ENCODE assay signal across 9 mouse cellular contexts in the genomic region with DNA sequence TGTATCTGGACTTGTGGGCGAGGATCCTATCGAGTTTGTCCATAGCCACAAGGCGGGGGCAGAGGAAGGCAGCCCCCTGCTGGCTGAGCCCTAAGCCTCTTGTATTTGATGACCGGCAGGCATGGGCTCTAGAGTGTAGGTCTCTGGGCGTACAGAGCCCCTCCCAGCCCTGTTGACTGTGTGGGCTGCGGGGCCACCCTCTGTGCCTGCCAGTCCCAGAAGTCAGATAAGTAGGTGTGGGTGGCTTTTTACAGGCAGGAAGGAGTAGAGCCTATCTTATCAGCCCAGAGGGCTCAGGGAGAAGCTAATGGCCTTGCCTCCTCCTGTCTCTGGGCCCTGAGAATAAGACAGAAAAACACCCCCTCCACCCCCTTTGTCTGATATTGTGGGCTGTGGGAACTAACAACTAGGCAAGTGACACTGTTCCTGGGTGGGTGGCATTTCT. TPM values are rescaled to one million over a fixed set of nuclear protein-coding genes. Genes with fewer than 3 reads are reported as not detected.
DNase-seq lines count a peak whose midpoint lies in the region; ATAC-seq lines count a peak whose summit lies in the region.
"Had no signal": no experiment of that assay in that cellular context is flagged by ENCODE, and none has a peak within 500 bp of the region (broad histone marks: within the 10 kb centered on the region; RNA-seq: fewer than 3 reads in every experiment).

No protein-coding gene starts in this region.

- H3K27me3 ChIP-seq in midbrain, embryonic 11.5 days (ENCODE audit: control insufficient read depth, insufficient read depth, low read length) = no peaks in the 10 kb centered on the region
- no peaks in the 10 kb centered on the region for H3K27me3 ChIP-seq in midbrain, embryonic 16.5 days (ENCODE audit: control insufficient read depth, insufficient read depth, low read depth, low read length)
- no peaks in the 10 kb centered on the region for H3K27me3 ChIP-seq in embryonic facial prominence, embryonic 12.5 days
- H3K27me3 ChIP-seq in stomach, embryonic 14.5 days (ENCODE audit: control insufficient read depth, insufficient read depth, low read length) = no peaks in the 10 kb centered on the region

- H3K9me3 ChIP-seq in midbrain, embryonic 11.5 days (ENCODE audit: control insufficient read depth, low read length) = no peaks in the 10 kb centered on the region
- H3K9me3 ChIP-seq in midbrain, embryonic 16.5 days (replicated peaks; ENCODE audit: control insufficient read depth, low read length, poor library complexity, severe bottlenecking) = no peaks in the 10 kb centered on the region
- H3K9me3 ChIP-seq in embryonic facial prominence, embryonic 12.5 days = no peaks in the 10 kb centered on the region
- H3K9me3 ChIP-seq in stomach, embryonic 14.5 days (ENCODE audit: control insufficient read depth, low read depth, low read length) = no peaks in the 10 kb centered on the region

- peak; percentile 76 for ATAC-seq in midbrain, embryonic 11.5 days (ENCODE audit: low FRiP score)
- ATAC-seq in midbrain, embryonic 16.5 days = no peak
- ATAC-seq in embryonic facial prominence, embryonic 12.5 days (ENCODE audit: insufficient number of reproducible peaks, insufficient read depth, low FRiP score, low TSS enrichment) = no peak
- ATAC-seq in stomach, embryonic 14.5 days (ENCODE audit: insufficient number of reproducible peaks, insufficient read depth, low FRiP score, low read depth) = peak; percentile 90
- no peak for ATAC-seq in CD4-positive, CD25-positive, alpha-beta regulatory T cell, adult 4 months

- peaks cover 9% of the 10 kb centered on the region for H3K4me1 ChIP-seq in midbrain, embryonic 11.5 days (ENCODE audit: control insufficient read depth, insufficient read depth, low read length)
- H3K4me1 ChIP-seq in midbrain, embryonic 16.5 days (ENCODE audit: control insufficient read depth, insufficient read depth, low read length) = peaks cover 5% of the 10 kb centered on the region
- peaks cover 9% of the 10 kb centered on the region for H3K4me1 ChIP-seq in embryonic facial prominence, embryonic 12.5 days
- peaks cover 6% of the 10 kb centered on the region; the same call in 1 of the 2 replicates for H3K4me1 ChIP-seq in stomach, embryonic 14.5 days (ENCODE audit: control insufficient read depth, insufficient read depth, low read length)

- H3K4me2 ChIP-seq in midbrain, embryonic 11.5 days = 0 out of 2 replicates have a peak overlapping the region, but pooled peaks have one; percentile 22
- H3K4me2 ChIP-seq in midbrain, embryonic 16.5 days (ENCODE audit: low read length) = no peak overlapping the region
- peak overlapping the region; percentile 23; the same call in 1 of the 2 replicates for H3K4me2 ChIP-seq in embryonic facial prominence, embryonic 12.5 days (replicated peaks)
- H3K4me2 ChIP-seq in stomach, embryonic 14.5 days (replicated peaks; ENCODE audit: low read depth, low read length) = peak overlapping the region; percentile 18; the same call in 1 of the 2 replicates

- H3K4me3 ChIP-seq in midbrain, embryonic 11.5 days (ENCODE audit: low read depth, low read length) = no peak overlapping the region
- H3K4me3 ChIP-seq in midbrain, embryonic 16.5 days (ENCODE audit: low read depth, low read length) = no peak overlapping the region
- no peak overlapping the region for H3K4me3 ChIP-seq in embryonic facial prominence, embryonic 12.5 days
- H3K4me3 ChIP-seq in stomach, embryonic 14.5 days (ENCODE audit: low read depth, low read length) = no peak overlapping the region

- H3K9ac ChIP-seq in midbrain, embryonic 11.5 days (ENCODE audit: low read length) = 0 out of 2 replicates have a peak overlapping the region, but pooled peaks have one; percentile 34
- no peak overlapping the region for H3K9ac ChIP-seq in midbrain, embryonic 16.5 days (ENCODE audit: low read depth, low read length)
- no peak overlapping the region; the same call in 1 of the 2 replicates for H3K9ac ChIP-seq in embryonic facial prominence, embryonic 12.5 days
- no peak overlapping the region for H3K9ac ChIP-seq in stomach, embryonic 14.5 days (replicated peaks; ENCODE audit: low read depth, low read length)

- peaks cover 3% of the 10 kb centered on the region; the same call in 1 of the 2 replicates for H3K36me3 ChIP-seq in midbrain, embryonic 11.5 days (ENCODE audit: control insufficient read depth, insufficient read depth, low read length)
- H3K36me3 ChIP-seq in midbrain, embryonic 16.5 days (ENCODE audit: control insufficient read depth, insufficient read depth, low read length) = peaks cover 8% of the 10 kb centered on the region; the same call in 1 of the 2 replicates
- H3K36me3 ChIP-seq in embryonic facial prominence, embryonic 12.5 days = peaks cover 17% of the 10 kb centered on the region; the same call in 1 of the 2 replicates
- H3K36me3 ChIP-seq in stomach, embryonic 14.5 days (ENCODE audit: control insufficient read depth, insufficient read depth, low read length) = peaks cover 13% of the 10 kb centered on the region

- DNase-seq in midbrain, embryonic 11.5 days (ENCODE audit: low spot score, missing footprints) = no peak
- DNase-seq in liver (peak; percentile 94), MN1 (ENCODE audit: low spot score) (no peak)
- no peak for DNase-seq in layer of hippocampus, postnatal 25 days (ENCODE audit: extremely low spot score in 1 of 2, low spot score in 1 of 2)

- H3K27ac ChIP-seq in midbrain, embryonic 11.5 days (ENCODE audit: low read depth, low read length) = no peak overlapping the region
- H3K27ac ChIP-seq in midbrain, embryonic 16.5 days (ENCODE audit: low read length) = no peak overlapping the region
- 0 out of 2 replicates have a peak overlapping the region, but pooled peaks have one; percentile 12 for H3K27ac ChIP-seq in embryonic facial prominence, embryonic 12.5 days
- H3K27ac ChIP-seq in stomach, embryonic 14.5 days (ENCODE audit: low read length) = peak overlapping the region; percentile 58; the same call in 1 of the 2 replicates

- 6% methylated on average over 6 of the region's 6 CpGs for WGBS in midbrain, embryonic 11.5 days
- 6% methylated on average over 6 of the region's 6 CpGs for WGBS in midbrain, embryonic 16.5 days
- 13% methylated on average over 6 of the region's 6 CpGs for WGBS in embryonic facial prominence, embryonic 12.5 days
- 14% methylated on average over 6 of the region's 6 CpGs for WGBS in stomach, embryonic 14.5 days

RNA-seq across cellular contexts. Expression of gene Mafk, which starts 12.8 kb away (rescaled TPM):
- 5.0 and 5.1 TPM in 2 replicates for polyA plus RNA-seq in midbrain, embryonic 11.5 days (2014; fragmentation: Nextera tagmentation; extraction: Ambion mirVana)
- polyA plus RNA-seq in midbrain, embryonic 16.5 days (2015; fragmentation: Nextera tagmentation; extraction: Ambion mirVana) = 17.6 and 18.8 TPM in 2 replicates
- polyA plus RNA-seq in embryonic facial prominence, embryonic 12.5 days (2016; fragmentation: Nextera tagmentation; extraction: Ambion mirVana) = 7.2 and 8.6 TPM in 2 replicates
- polyA plus RNA-seq in stomach, embryonic 14.5 days (2014; fragmentation: Nextera tagmentation; extraction: Ambion mirVana) = 6.9 and 7.1 TPM in 2 replicates
- total RNA-seq in layer of hippocampus, postnatal 25 days (2021) = 10 to 100 TPM; 10.0 to 10.6 TPM
- polyA plus RNA-seq in CD4-positive, CD25-positive, alpha-beta regulatory T cell, adult 4 months (2017; shearing (Covaris generic)) = 10 to 100 TPM; 13.6 to 17.2 TPM

RNA-seq across cellular contexts. Expression of gene Tmem184a, which starts 15.6 kb away (rescaled TPM):
- polyA plus RNA-seq in midbrain, embryonic 11.5 days (2014; fragmentation: Nextera tagmentation; extraction: Ambion mirVana) = 0.60 and 0.86 TPM in 2 replicates
- 0.09 and 0.26 TPM in 2 replicates for polyA plus RNA-seq in midbrain, embryonic 16.5 days (2015; fragmentation: Nextera tagmentation; extraction: Ambion mirVana)
- polyA plus RNA-seq in embryonic facial prominence, embryonic 12.5 days (2016; fragmentation: Nextera tagmentation; extraction: Ambion mirVana) = 1.8 and 2.1 TPM in 2 replicates
- 9.0 and 10.3 TPM in 2 replicates for polyA plus RNA-seq in stomach, embryonic 14.5 days (2014; fragmentation: Nextera tagmentation; extraction: Ambion mirVana)
- total RNA-seq in layer of hippocampus, postnatal 25 days (2021) = under 1 TPM; 0.16 to 0.32 TPM
- under 1 TPM in 1 of 2 experiments, not detected in 1; 0.18 TPM for polyA plus RNA-seq in CD4-positive, CD25-positive, alpha-beta regulatory T cell, adult 4 months (2017; shearing (Covaris generic))

RNA-seq across cellular contexts. Expression of gene Gm26938, which starts 22.1 kb away (rescaled TPM):
- not detected in 2 replicates for polyA plus RNA-seq in midbrain, embryonic 11.5 days (2014; fragmentation: Nextera tagmentation; extraction: Ambion mirVana)
- polyA plus RNA-seq in midbrain, embryonic 16.5 days (2015; fragmentation: Nextera tagmentation; extraction: Ambion mirVana) = not detected in 2 replicates
- polyA plus RNA-seq in embryonic facial prominence, embryonic 12.5 days (2016; fragmentation: Nextera tagmentation; extraction: Ambion mirVana) = not detected in 2 replicates
- polyA plus RNA-seq in stomach, embryonic 14.5 days (2014; fragmentation: Nextera tagmentation; extraction: Ambion mirVana) = not detected in 2 replicates
- not detected for total RNA-seq in layer of hippocampus, postnatal 25 days (2021)
- not detected for polyA plus RNA-seq in CD4-positive, CD25-positive, alpha-beta regulatory T cell, adult 4 months (2017; shearing (Covaris generic))
- total RNA-seq: adrenal gland, postnatal 4 days had no signal

RNA-seq across cellular contexts. Expression of gene Psmg3, which starts 22.6 kb away (rescaled TPM):
- polyA plus RNA-seq in midbrain, embryonic 11.5 days (2014; fragmentation: Nextera tagmentation; extraction: Ambion mirVana) = 72.2 and 81.2 TPM in 2 replicates
- 71.8 and 72.5 TPM in 2 replicates for polyA plus RNA-seq in midbrain, embryonic 16.5 days (2015; fragmentation: Nextera tagmentation; extraction: Ambion mirVana)
- polyA plus RNA-seq in embryonic facial prominence, embryonic 12.5 days (2016; fragmentation: Nextera tagmentation; extraction: Ambion mirVana) = 64.6 and 72.7 TPM in 2 replicates
- polyA plus RNA-seq in stomach, embryonic 14.5 days (2014; fragmentation: Nextera tagmentation; extraction: Ambion mirVana) = 61.3 and 72.7 TPM in 2 replicates
- total RNA-seq in layer of hippocampus, postnatal 25 days (2021) = 10 to 100 TPM; 20.5 TPM
- 10 to 100 TPM; 45.9 to 60.3 TPM for polyA plus RNA-seq in CD4-positive, CD25-positive, alpha-beta regulatory T cell, adult 4 months (2017; shearing (Covaris generic))

RNA-seq across cellular contexts. Expression of gene Ints1, which starts 28.7 kb away (rescaled TPM):
- polyA plus RNA-seq in midbrain, embryonic 11.5 days (2014; fragmentation: Nextera tagmentation; extraction: Ambion mirVana) = 23.8 and 26.3 TPM in 2 replicates
- 33.2 TPM in 2 replicates for polyA plus RNA-seq in midbrain, embryonic 16.5 days (2015; fragmentation: Nextera tagmentation; extraction: Ambion mirVana)
- 33.6 and 34.5 TPM in 2 replicates for polyA plus RNA-seq in embryonic facial prominence, embryonic 12.5 days (2016; fragmentation: Nextera tagmentation; extraction: Ambion mirVana)
- polyA plus RNA-seq in stomach, embryonic 14.5 days (2014; fragmentation: Nextera tagmentation; extraction: Ambion mirVana) = 27.3 and 35.3 TPM in 2 replicates
- 100 to 1,000 TPM in 1 of 2 experiments, 10 to 100 TPM in 1; 79.4 to 103 TPM for total RNA-seq in layer of hippocampus, postnatal 25 days (2021)
- polyA plus RNA-seq in CD4-positive, CD25-positive, alpha-beta regulatory T cell, adult 4 months (2017; shearing (Covaris generic)) = 10 to 100 TPM in 1 of 2 experiments, 1 to 10 TPM in 1; 8.8 to 18.3 TPM

Comparison
In these comparisons a context has a peak if more than half of its experiments do, and no peak if none do; other contexts are left out.
1. ATAC-seq: peak in midbrain, embryonic 11.5 days (single experiment) and stomach, embryonic 14.5 days (single experiment); none in midbrain, embryonic 16.5 days (single experiment), embryonic facial prominence, embryonic 12.5 days (single experiment) and CD4-positive, CD25-positive, alpha-beta regulatory T cell, adult 4 months (single experiment).
2. H3K27ac ChIP-seq: peak in embryonic facial prominence, embryonic 12.5 days (single experiment) and stomach, embryonic 14.5 days (single experiment); none in midbrain, embryonic 11.5 days (single experiment) and midbrain, embryonic 16.5 days (single experiment).